Comparison of ENCODE assay signal across 18 mouse cellular contexts in the genomic region with DNA sequence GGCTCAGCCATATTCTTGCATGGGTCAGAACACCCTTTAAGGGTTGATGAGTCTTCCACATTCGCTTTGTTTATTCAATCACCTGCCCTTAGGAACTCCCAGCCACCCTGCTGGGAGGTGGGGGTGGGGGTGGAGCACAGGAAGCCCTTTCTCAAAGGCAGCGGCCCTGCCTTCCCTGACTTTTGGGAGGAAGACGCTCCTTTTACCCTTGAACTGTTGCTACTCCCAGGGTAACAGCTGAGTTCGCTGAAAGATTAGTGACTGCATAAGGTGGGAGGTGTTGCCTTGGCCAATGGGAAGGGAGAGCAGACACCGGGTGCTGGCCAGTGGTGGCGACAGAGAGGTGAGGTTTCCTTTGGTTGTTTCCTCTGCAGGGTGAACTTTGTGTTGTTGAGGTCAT. TPM values are rescaled to one million over a fixed set of nuclear protein-coding genes. Genes with fewer than 3 reads are reported as not detected.
A peak's percentile ranks its signal among the peaks of the same experiment; 100 is the strongest.
DNase-seq lines count a peak whose midpoint lies in the region; ATAC-seq lines count a peak whose summit lies in the region.
"Had no signal": no experiment of that assay in that cellular context is flagged by ENCODE, and none has a peak within 500 bp of the region (broad histone marks: within the 10 kb centered on the region; RNA-seq: fewer than 3 reads in every experiment).

No protein-coding gene starts in this region.

- ATAC-seq in intestine, embryonic 14.5 days (replicated peaks; ENCODE audit: low FRiP score, low TSS enrichment, low read depth): 0 out of 2 replicates have a peak, but pooled peaks have one; percentile 30
- ATAC-seq in midbrain, embryonic 16.5 days: no peak
- ATAC-seq: activated CD4-positive, CD25-positive, alpha-beta regulatory T cell, adult 4 months; hindbrain, embryonic 16.5 days had no signal

- H3K4me3 ChIP-seq in intestine, embryonic 14.5 days (ENCODE audit: low read depth, low read length): no peak overlapping the region
- H3K4me3 ChIP-seq in midbrain, embryonic 16.5 days (ENCODE audit: low read depth, low read length): no peak overlapping the region
- H3K4me3 ChIP-seq: erythroblast, embryonic 14.5 days; heart, embryonic 15.5 days; limb, embryonic 12.5 days; neural tube, embryonic 12.5 days had no signal

- H3K4me1 ChIP-seq in intestine, embryonic 14.5 days (replicated peaks; ENCODE audit: control insufficient read depth, insufficient read depth, low read length): 0 out of 2 replicates have a peak, but pooled peaks cover 8% of the 10 kb centered on the region
- peaks cover 6% of the 10 kb centered on the region; the same call in 1 of the 2 replicates for H3K4me1 ChIP-seq in midbrain, embryonic 16.5 days (ENCODE audit: control insufficient read depth, insufficient read depth, low read length)

- H3K4me2 ChIP-seq in intestine, embryonic 14.5 days (ENCODE audit: low read length): no peak overlapping the region
- no peak overlapping the region for H3K4me2 ChIP-seq in midbrain, embryonic 16.5 days (ENCODE audit: low read length)
- H3K4me2 ChIP-seq: heart, embryonic 15.5 days; limb, embryonic 12.5 days; neural tube, embryonic 12.5 days had no signal

- peaks cover 19% of the 10 kb centered on the region; the same call in 1 of the 2 replicates for H3K27me3 ChIP-seq in intestine, embryonic 14.5 days (replicated peaks; ENCODE audit: control insufficient read depth, insufficient read depth, low read length)
- H3K27me3 ChIP-seq in midbrain, embryonic 16.5 days (ENCODE audit: control insufficient read depth, insufficient read depth, low read depth, low read length): peaks cover 21% of the 10 kb centered on the region

- H3K27ac ChIP-seq in intestine, embryonic 14.5 days (ENCODE audit: low read depth): no peak overlapping the region
- no peak overlapping the region for H3K27ac ChIP-seq in midbrain, embryonic 16.5 days (ENCODE audit: low read length)
- H3K27ac ChIP-seq: heart, embryonic 15.5 days; limb, embryonic 12.5 days; neural tube, embryonic 12.5 days had no signal

- H3K36me3 ChIP-seq in intestine, embryonic 14.5 days (ENCODE audit: control insufficient read depth, insufficient read depth, low read length): no peaks in the 10 kb centered on the region
- no peaks in the 10 kb centered on the region for H3K36me3 ChIP-seq in midbrain, embryonic 16.5 days (ENCODE audit: control insufficient read depth, insufficient read depth, low read length)
- H3K36me3 ChIP-seq: heart, embryonic 15.5 days; limb, embryonic 12.5 days; neural tube, embryonic 12.5 days had no signal

- H3K9me3 ChIP-seq in intestine, embryonic 14.5 days (ENCODE audit: control insufficient read depth, low read length): 0 out of 2 replicates have a peak, but pooled peaks cover 3% of the 10 kb centered on the region
- H3K9me3 ChIP-seq in midbrain, embryonic 16.5 days (replicated peaks; ENCODE audit: control insufficient read depth, low read length, poor library complexity, severe bottlenecking): no peaks in the 10 kb centered on the region
- H3K9me3 ChIP-seq: heart, embryonic 15.5 days; limb, embryonic 12.5 days; neural tube, embryonic 12.5 days had no signal

- H3K9ac ChIP-seq in intestine, embryonic 14.5 days (ENCODE audit: low read length): no peak overlapping the region
- H3K9ac ChIP-seq in midbrain, embryonic 16.5 days (ENCODE audit: low read depth, low read length): no peak overlapping the region
- H3K9ac ChIP-seq: heart, embryonic 15.5 days; limb, embryonic 12.5 days; neural tube, embryonic 12.5 days had no signal

- peak; percentile 18 for DNase-seq in thymus, postnatal 0 days (ENCODE audit: low spot score)
- no peak for DNase-seq in thymus, adult 18-20 months
- DNase-seq in intestine, embryonic 14.5 days (ENCODE audit: low spot score): no peak
- peak; percentile 32 for DNase-seq in kidney, postnatal 14 days
- DNase-seq in thymus, postnatal 4 days: peak; percentile 34
- DNase-seq in embryo, embryonic 9.5 days (ENCODE audit: extremely low spot score): no peak
- no peak for DNase-seq in testis, postnatal 10 days (ENCODE audit: low spot score)
- DNase-seq: cerebellum, adult 11-12 months; embryo, embryonic 11 days; gastrocnemius, postnatal 36 days; midbrain, embryonic 14.5 days had no signal

- WGBS in intestine, embryonic 14.5 days: 14% methylated on average over 6 of the region's 6 CpGs
- 16% methylated on average over 6 of the region's 6 CpGs for WGBS in midbrain, embryonic 16.5 days

RNA-seq across cellular contexts. Expression of a gene that starts 1.3 kb away (rescaled TPM):
- 3.3 and 3.4 TPM in 2 replicates for polyA plus RNA-seq in thymus, postnatal 0 days (2015; fragmentation: Nextera tagmentation; extraction: Ambion mirVana)
- polyA plus RNA-seq in intestine, embryonic 14.5 days (2014; fragmentation: Nextera tagmentation; extraction: Ambion mirVana): 0.39 and 0.89 TPM in 2 replicates
- 0.12 TPM in 1 of 2 replicates, not detected in the other for polyA plus RNA-seq in midbrain, embryonic 16.5 days (2015; fragmentation: Nextera tagmentation; extraction: Ambion mirVana)
- polyA plus RNA-seq: limb, embryonic 12.5 days; midbrain, embryonic 14.5 days; neural tube, embryonic 12.5 days had no signal

Comparison
In these comparisons a context has a peak if more than half of its experiments do, and no peak if none do; other contexts are left out.
1. DNase-seq: peak in thymus, postnatal 0 days (single experiment), kidney, postnatal 14 days (single experiment) and thymus, postnatal 4 days (single experiment); none in thymus, adult 18-20 months (0 of 2), intestine, embryonic 14.5 days (single experiment), embryo, embryonic 9.5 days (single experiment) and testis, postnatal 10 days (single experiment).